Mouse (Mus musculus): ENCODE data around the gene Rtkn2. TPM values are rescaled to one million over a fixed set of nuclear protein-coding genes. Genes with fewer than 3 reads are reported as not detected.
"Not testable (repeated sequence)": the region's sequence is repeated elsewhere in the genome, so short reads cannot be mapped to it uniquely, and the experiment has no call there.

Rtkn2 gene
- polyA plus RNA-seq, 1 experiment, result 0.05 TPM

GRCm38 (mm10) chr10:68093496-68093895 is 114.1 kb downstream of the Rtkn2 start:
- DNase-seq, result no peak
- TF ChIP-seq POLR2A (IDR thresholded peaks at IDR 0.05; ENCODE audit: low read depth, low read length) (no peak), CTCF (conservative IDR thresholded peaks at IDR 0.05; ENCODE audit: insufficient read depth, insufficient read length, low read depth, low read length) (no peak)
- Histone ChIP-seq H3K4me1 (ENCODE audit: control insufficient read depth, insufficient read depth, low read length) (0 out of 2 replicates have a peak, but pooled peaks cover 11% of the 10 kb centered on the region), H3K36me3 (ENCODE audit: control insufficient read depth, insufficient read depth, low read length) (peaks cover 16% of the 10 kb centered on the region), H3K27ac (ENCODE audit: insufficient read depth, low read depth, low read length) (no peak overlapping the region), H3K27me3 (replicated peaks; ENCODE audit: control insufficient read depth, insufficient read depth, low read length) (no peaks in the 10 kb centered on the region), H3K4me3 (ENCODE audit: insufficient read depth, low read depth, low read length) (no peak overlapping the region)
- 78% methylated on average over 3 of the region's 3 CpGs for WGBS

- TF ChIP-seq CTCF (conservative IDR thresholded peaks at IDR 0.05; ENCODE audit: insufficient read depth, insufficient read length, low read depth, low read length) (no peak), POLR2A (IDR thresholded peaks at IDR 0.05; ENCODE audit: low read depth, low read length) (no peak)
Measured at GRCm38 (mm10) chr10:68095136-68095535, 115.8 kb downstream of the Rtkn2 start.

GRCm38 (mm10) chr10:68096395-68096794 is 117.0 kb downstream of the Rtkn2 start:
- H3K4me1 ChIP-seq (ENCODE audit: control insufficient read depth, insufficient read depth, low read length), result 0 out of 2 replicates have a peak, but pooled peaks cover 2% of the 10 kb centered on the region
- DNase-seq, result no peak
- no peaks in the 10 kb centered on the region for H3K27me3 ChIP-seq (replicated peaks; ENCODE audit: control insufficient read depth, insufficient read depth, low read length)
- WGBS, result 94% methylated on average over 12 of the region's 12 CpGs
- peaks cover 23% of the 10 kb centered on the region for H3K36me3 ChIP-seq (ENCODE audit: control insufficient read depth, insufficient read depth, low read length)
- no peak overlapping the region for H3K27ac ChIP-seq (ENCODE audit: insufficient read depth, low read depth, low read length)
- no peak overlapping the region for H3K4me3 ChIP-seq (ENCODE audit: insufficient read depth, low read depth, low read length)
- TF ChIP-seq CTCF (conservative IDR thresholded peaks at IDR 0.05; ENCODE audit: insufficient read depth, insufficient read length, low read depth, low read length), result no peak
- TF ChIP-seq POLR2A (IDR thresholded peaks at IDR 0.05; ENCODE audit: low read depth, low read length), result no peak

More at GRCm38 (mm10) chr10:68095136-68095535, 115.8 kb downstream of the Rtkn2 start:
- Histone ChIP-seq H3K36me3 (ENCODE audit: control insufficient read depth, insufficient read depth, low read length) (peaks cover 20% of the 10 kb centered on the region), H3K4me1 (ENCODE audit: control insufficient read depth, insufficient read depth, low read length) (0 out of 2 replicates have a peak, but pooled peaks cover 8% of the 10 kb centered on the region), H3K27me3 (replicated peaks; ENCODE audit: control insufficient read depth, insufficient read depth, low read length) (no peaks in the 10 kb centered on the region), H3K27ac (ENCODE audit: insufficient read depth, low read depth, low read length) (no peak overlapping the region), H3K4me3 (ENCODE audit: insufficient read depth, low read depth, low read length) (no peak overlapping the region)
- WGBS, result 94% methylated on average over 2 of the region's 2 CpGs
- no peak for DNase-seq

GRCm38 (mm10) chr10:68097821-68098675 is 118.7 kb downstream of the Rtkn2 start:
- H3K36me3 ChIP-seq (ENCODE audit: control insufficient read depth, insufficient read depth, low read length), result peaks cover 23% of the 10 kb centered on the region
- H3K27ac ChIP-seq (ENCODE audit: insufficient read depth, low read depth, low read length), result no peak overlapping the region
- WGBS, result 88% methylated on average over 19 of the region's 19 CpGs
- H3K4me3 ChIP-seq (ENCODE audit: insufficient read depth, low read depth, low read length), result no peak overlapping the region
- no peaks in the 10 kb centered on the region for H3K27me3 ChIP-seq (replicated peaks; ENCODE audit: control insufficient read depth, insufficient read depth, low read length)
- DNase-seq, result no peak
- H3K4me1 ChIP-seq (ENCODE audit: control insufficient read depth, insufficient read depth, low read length), result no peaks in the 10 kb centered on the region; the same call in 1 of the 2 replicates
- TF ChIP-seq POLR2A (IDR thresholded peaks at IDR 0.05; ENCODE audit: low read depth, low read length) (no peak), CTCF (conservative IDR thresholded peaks at IDR 0.05; ENCODE audit: insufficient read depth, insufficient read length, low read depth, low read length) (no peak)

GRCm38 (mm10) chr10:68099801-68100200 is 120.4 kb downstream of the Rtkn2 start:
- not testable (repeated sequence) for H3K4me3 ChIP-seq (ENCODE audit: insufficient read depth, low read depth, low read length); DNase-seq; H3K4me1 ChIP-seq (ENCODE audit: control insufficient read depth, insufficient read depth, low read length); H3K27ac ChIP-seq (ENCODE audit: insufficient read depth, low read depth, low read length); H3K27me3 ChIP-seq (replicated peaks; ENCODE audit: control insufficient read depth, insufficient read depth, low read length)
- 90% methylated on average over 7 of the region's 7 CpGs for WGBS
- peaks cover 23% of the 10 kb centered on the region for H3K36me3 ChIP-seq (ENCODE audit: control insufficient read depth, insufficient read depth, low read length)

GRCm38 (mm10) chr10:68100506-68100905 is 121.1 kb downstream of the Rtkn2 start:
- no peak overlapping the region for H3K27ac ChIP-seq (ENCODE audit: insufficient read depth, low read depth, low read length)
- 73% methylated on average over 8 of the region's 8 CpGs for WGBS
- peaks cover 9% of the 10 kb centered on the region for H3K4me1 ChIP-seq (ENCODE audit: control insufficient read depth, insufficient read depth, low read length)
- no peak overlapping the region for H3K4me3 ChIP-seq (ENCODE audit: insufficient read depth, low read depth, low read length)
- TF ChIP-seq POLR2A (IDR thresholded peaks at IDR 0.05; ENCODE audit: low read depth, low read length) (no peak), CTCF (conservative IDR thresholded peaks at IDR 0.05; ENCODE audit: insufficient read depth, insufficient read length, low read depth, low read length) (no peak)
- no peaks in the 10 kb centered on the region for H3K27me3 ChIP-seq (replicated peaks; ENCODE audit: control insufficient read depth, insufficient read depth, low read length)
- no peak for DNase-seq
- peaks cover 21% of the 10 kb centered on the region for H3K36me3 ChIP-seq (ENCODE audit: control insufficient read depth, insufficient read depth, low read length)

GRCm38 (mm10) chr10:68101251-68101650 is 121.9 kb downstream of the Rtkn2 start:
- TF ChIP-seq POLR2A (IDR thresholded peaks at IDR 0.05; ENCODE audit: low read depth, low read length) (no peak), CTCF (conservative IDR thresholded peaks at IDR 0.05; ENCODE audit: insufficient read depth, insufficient read length, low read depth, low read length) (no peak)
- peaks cover 21% of the 10 kb centered on the region for H3K36me3 ChIP-seq (ENCODE audit: control insufficient read depth, insufficient read depth, low read length)
- peak overlapping the region; percentile 74; the same call in 1 of the 2 replicates for H3K27ac ChIP-seq (ENCODE audit: insufficient read depth, low read depth, low read length)
- H3K4me3 ChIP-seq (ENCODE audit: insufficient read depth, low read depth, low read length), result no peak overlapping the region
- peaks cover 9% of the 10 kb centered on the region for H3K4me1 ChIP-seq (ENCODE audit: control insufficient read depth, insufficient read depth, low read length)
- H3K27me3 ChIP-seq (replicated peaks; ENCODE audit: control insufficient read depth, insufficient read depth, low read length), result no peaks in the 10 kb centered on the region
- WGBS, result 64% methylated on average over 4 of the region's 4 CpGs
- DNase-seq, result no peak

All from kidney, adult 2 months (tissue).